Comparison of ENCODE assay signal across 12 mouse cellular contexts in genomic region chr2:157474269-157474729, GRCm38 (mm10). TPM values are rescaled to one million over a fixed set of nuclear protein-coding genes. Genes with fewer than 3 reads are reported as not detected.
DNase-seq lines count a peak whose midpoint lies in the region; ATAC-seq and TF ChIP-seq lines count a peak whose summit lies in the region.
"Had no signal": no experiment of that assay in that cellular context is flagged by ENCODE, and none has a peak within 500 bp of the region (broad histone marks: within the 10 kb centered on the region; RNA-seq: fewer than 3 reads in every experiment).

No protein-coding gene starts in this region.

- H3K4me3 ChIP-seq in hindbrain, embryonic 11.5 days (ENCODE audit: low read depth, low read length), result no peak overlapping the region
- no peak overlapping the region for H3K4me3 ChIP-seq in midbrain, embryonic 11.5 days (ENCODE audit: low read depth, low read length)
- H3K4me3 ChIP-seq: heart, embryonic 12.5 days; liver, embryonic 15.5 days had no signal

- 7% methylated on average over 6 of the region's 6 CpGs for WGBS in hindbrain, embryonic 11.5 days
- 17% methylated on average over 6 of the region's 6 CpGs for WGBS in midbrain, embryonic 11.5 days

- no peaks in the 10 kb centered on the region for H3K27me3 ChIP-seq in hindbrain, embryonic 11.5 days (ENCODE audit: control insufficient read depth, insufficient read depth, low read length)
- H3K27me3 ChIP-seq in midbrain, embryonic 11.5 days (ENCODE audit: control insufficient read depth, insufficient read depth, low read length), result no peaks in the 10 kb centered on the region; the same call in 1 of the 2 replicates
- H3K27me3 ChIP-seq: heart, embryonic 12.5 days had no signal

- no peak overlapping the region for H3K4me2 ChIP-seq in hindbrain, embryonic 11.5 days (replicated peaks; ENCODE audit: low read depth, low read length)
- H3K4me2 ChIP-seq in midbrain, embryonic 11.5 days, result no peak overlapping the region; the same call in 1 of the 2 replicates
- H3K4me2 ChIP-seq: heart, embryonic 12.5 days; liver, embryonic 15.5 days had no signal

- peak overlapping the region; percentile 98 for H3K27ac ChIP-seq in hindbrain, embryonic 11.5 days (ENCODE audit: low read depth, low read length)
- peak overlapping the region; percentile 79 for H3K27ac ChIP-seq in midbrain, embryonic 11.5 days (ENCODE audit: low read depth, low read length)
- H3K27ac ChIP-seq: liver, embryonic 15.5 days had no signal

- no peak for TF ChIP-seq POLR2A in brain, embryonic 14.5 days (IDR thresholded peaks at IDR 0.05; ENCODE audit: borderline replicate concordance, extremely low read depth, insufficient read depth, insufficient read length, poor library complexity, severe bottlenecking)

- H3K4me1 ChIP-seq in hindbrain, embryonic 11.5 days (replicated peaks; ENCODE audit: control insufficient read depth, insufficient read depth, low read length), result peaks cover 41% of the 10 kb centered on the region
- H3K4me1 ChIP-seq in midbrain, embryonic 11.5 days (ENCODE audit: control insufficient read depth, insufficient read depth, low read length), result peaks cover 45% of the 10 kb centered on the region
- H3K4me1 ChIP-seq: liver, embryonic 15.5 days had no signal

- no peak for ATAC-seq in hindbrain, embryonic 11.5 days (ENCODE audit: low FRiP score)
- 0 out of 2 replicates have a peak, but pooled peaks have one; percentile 7 for ATAC-seq in midbrain, embryonic 11.5 days (ENCODE audit: low FRiP score)

- peak overlapping the region; percentile 34; the same call in 1 of the 2 replicates for H3K9ac ChIP-seq in hindbrain, embryonic 11.5 days (ENCODE audit: low read depth, low read length)
- peak overlapping the region; percentile 50 for H3K9ac ChIP-seq in midbrain, embryonic 11.5 days (ENCODE audit: low read length)
- H3K9ac ChIP-seq: heart, embryonic 12.5 days; liver, embryonic 15.5 days had no signal

- H3K36me3 ChIP-seq in hindbrain, embryonic 11.5 days (ENCODE audit: control insufficient read depth, insufficient read depth, low read length), result 0 out of 2 replicates have a peak, but pooled peaks cover 4% of the 10 kb centered on the region
- H3K36me3 ChIP-seq in midbrain, embryonic 11.5 days (ENCODE audit: control insufficient read depth, insufficient read depth, low read length), result peaks cover 12% of the 10 kb centered on the region
- H3K36me3 ChIP-seq: G1E; liver, embryonic 15.5 days had no signal

- no peak for TF ChIP-seq CTCF in brain, embryonic 14.5 days (IDR thresholded peaks at IDR 0.05; ENCODE audit: borderline replicate concordance, extremely low read depth, insufficient read depth, insufficient read length)

- DNase-seq in brain, embryonic 14.5 days (ENCODE audit: low read depth), result peak; percentile 51
- DNase-seq in embryo, embryonic 11 days, result peak; percentile 74
- no peak for DNase-seq in hindbrain, embryonic 11.5 days (ENCODE audit: low spot score)
- no peak for DNase-seq in midbrain, embryonic 11.5 days (ENCODE audit: low spot score, missing footprints)
- no peak for DNase-seq in frontal cortex, adult 2 months (ENCODE audit: extremely low spot score in 1 of 2, low spot score in 1 of 2)
- DNase-seq in layer of hippocampus, adult 9-11 months, result no peak
- DNase-seq in gastrocnemius, adult 8-10 months (ENCODE audit: low spot score in 2 of 2), result no peak
- DNase-seq: adrenal gland, postnatal 25 days; kidney, postnatal 4 days had no signal

- no peaks in the 10 kb centered on the region for H3K9me3 ChIP-seq in hindbrain, embryonic 11.5 days (ENCODE audit: control insufficient read depth, low read length)
- no peaks in the 10 kb centered on the region for H3K9me3 ChIP-seq in midbrain, embryonic 11.5 days (ENCODE audit: control insufficient read depth, low read length)
- H3K9me3 ChIP-seq: G1E; heart, embryonic 12.5 days; liver, embryonic 15.5 days had no signal

RNA-seq across cellular contexts. Expression of gene Src, which starts 56.1 kb away (rescaled TPM):
- polyA plus RNA-seq in brain, embryonic 14.5 days (2012; rRNA removed), result 87.7 and 98.1 TPM in 2 replicates
- polyA plus RNA-seq in hindbrain, embryonic 11.5 days (2014; fragmentation: Nextera tagmentation; extraction: Ambion mirVana), result 13.0 and 14.4 TPM in 2 replicates
- polyA plus RNA-seq in midbrain, embryonic 11.5 days (2014; fragmentation: Nextera tagmentation; extraction: Ambion mirVana), result 11.2 and 14.0 TPM in 2 replicates
- polyA plus RNA-seq in frontal cortex, adult 2 months (2012; rRNA removed), result 82.0 and 91.2 TPM in 2 replicates
- total RNA-seq in gastrocnemius, adult 8-10 months (2022), result 1 to 10 TPM; 1.3 to 2.3 (median 1.7) TPM

Comparison
In these comparisons a context has a peak if more than half of its experiments do, and no peak if none do; other contexts are left out.
1. DNase-seq: peak in brain, embryonic 14.5 days (single experiment) and embryo, embryonic 11 days (single experiment); none in hindbrain, embryonic 11.5 days (single experiment), midbrain, embryonic 11.5 days (single experiment), frontal cortex, adult 2 months (0 of 2), layer of hippocampus, adult 9-11 months (single experiment) and gastrocnemius, adult 8-10 months (0 of 2).